Mouse (Mus musculus) gastrocnemius, postnatal 14 days (tissue): Measurements from ENCODE around the gene Cntfr. TPM values are rescaled to one million over a fixed set of nuclear protein-coding genes. Genes with fewer than 3 reads are reported as not detected.
"Not testable (repeated sequence)": the region's sequence is repeated elsewhere in the genome, so short reads cannot be mapped to it uniquely, and the experiment has no call there.

Experiments used
- DNase-seq: peaks from one replicate; pipeline ENCODE4 v3.0.0; 2021; ENCODE audit warnings: mixed read lengths
- intact Hi-C: fragments of 180-260 bp; cut with DNase I; formaldehyde crosslinking; loops from one replicate; pipeline ENCODE4 v1.15.1; 2025; ENCODE audit warnings: low total_unique reads
- long read RNA-seq, 2 experiments: library from polyadenylated mRNA; stranded (forward); transcript quantifications; one replicate each; pipeline ENCODE4 v2.0.0; 2021
- total RNA-seq, 2 experiments: library from RNA; stranded (reverse); gene quantifications; 2 replicates each; pipeline ENCODE4 v1.2.3; 2021

Cntfr gene
- total RNA-seq: 10 to 100 TPM; 15.3 to 38.0 TPM
- long read RNA-seq, experiment 1, partial matches to known transcripts: 1 of 6 reads
- long read RNA-seq, experiment 1, other reads (novel, unspliced or antisense): 3 of 6 reads
- long read RNA-seq, experiment 2, partial matches to known transcripts: 0 of 2 reads
- long read RNA-seq, experiment 2, other reads (novel, unspliced or antisense): 0 of 2 reads

DNA sequence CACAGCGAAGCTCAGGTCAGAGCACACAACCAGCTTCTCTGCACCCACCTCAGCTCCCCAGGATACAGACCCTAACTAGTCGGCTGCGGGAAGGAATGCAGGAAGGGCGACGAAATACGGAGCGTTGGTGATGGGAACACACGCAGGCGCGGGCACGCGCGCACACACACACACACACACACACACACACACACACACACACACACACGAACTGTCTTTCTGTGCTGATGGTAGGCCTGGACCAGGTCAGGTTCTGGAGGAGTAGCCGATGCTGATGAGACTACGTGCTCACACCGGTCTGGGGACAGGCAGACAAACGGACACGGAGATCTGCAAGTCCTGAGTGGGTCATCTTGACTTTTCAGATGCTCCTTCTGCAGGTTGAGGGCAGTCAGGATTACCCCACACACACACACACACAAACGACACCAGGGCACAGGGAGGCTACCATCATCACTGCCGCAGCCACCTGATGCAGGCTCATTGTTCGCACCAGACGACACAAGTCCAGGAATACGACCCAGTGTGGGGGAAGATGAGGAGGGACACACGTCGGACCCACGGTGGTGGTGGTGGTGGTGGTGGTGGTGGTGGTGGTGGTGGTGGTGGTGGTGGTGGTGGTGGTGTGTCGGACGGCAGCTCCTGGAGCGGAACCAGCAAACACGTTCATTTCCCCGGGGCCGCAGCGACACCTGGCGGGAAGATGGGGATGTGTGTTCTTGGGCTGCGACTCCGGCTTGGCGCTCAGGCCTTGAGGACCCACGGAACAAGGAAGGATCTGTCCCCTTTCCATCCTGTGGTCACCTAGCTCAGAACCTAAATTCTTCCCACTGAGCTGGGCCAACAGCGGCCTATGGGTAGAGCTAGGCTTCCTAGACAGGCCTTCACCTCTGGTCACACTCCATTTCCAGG, at the start of gene Cntfr:
TSS of gene Cntfr (minus strand) at position 160 of the 912 bp plus-strand sequence.
- intact Hi-C loops: not testable (repeated sequence)
- peak; percentile 85 for DNase-seq

DNA sequence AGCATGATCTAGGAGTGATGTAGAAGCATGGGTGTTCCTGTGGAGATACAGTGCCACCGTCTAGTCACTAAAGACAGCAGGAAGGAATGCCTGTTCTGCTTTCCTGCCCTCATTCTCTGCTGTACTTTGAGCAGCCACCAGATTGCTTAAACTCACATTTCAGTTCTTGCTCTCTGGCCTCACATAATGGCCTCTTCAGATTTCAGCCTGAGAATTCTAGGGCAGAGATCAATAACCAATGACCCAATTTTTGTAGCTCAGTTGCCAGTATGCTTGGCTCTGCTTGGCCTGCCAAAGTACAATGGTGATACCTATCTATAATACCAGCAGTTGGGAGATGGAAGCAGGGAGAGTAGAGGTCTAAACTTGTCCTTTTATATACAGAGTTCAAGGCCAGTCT, 48.1 kb upstream of the Cntfr start:
- no peak for DNase-seq
- intact Hi-C loops: no loop called here

DNA sequence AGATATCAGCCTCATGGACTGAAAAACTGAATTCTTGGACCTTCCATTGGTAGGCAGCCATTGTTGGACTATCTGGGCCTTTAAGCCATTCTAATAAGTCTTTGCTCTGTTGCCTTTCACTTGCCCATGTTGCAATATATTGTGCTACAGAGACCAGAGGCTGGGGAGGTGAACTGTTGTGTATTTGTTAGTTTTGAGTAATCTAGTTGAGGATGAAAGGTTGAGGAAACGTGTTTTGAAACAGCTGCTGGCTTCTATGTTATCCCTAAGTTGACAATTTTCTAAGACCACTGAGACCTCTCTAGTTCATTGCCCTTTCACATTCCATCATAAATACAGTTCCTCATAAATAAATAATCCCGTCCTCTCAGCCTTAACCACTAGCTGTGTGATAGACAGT, 47.2 kb upstream of the Cntfr start:
- intact Hi-C loops: no loop called here

DNA sequence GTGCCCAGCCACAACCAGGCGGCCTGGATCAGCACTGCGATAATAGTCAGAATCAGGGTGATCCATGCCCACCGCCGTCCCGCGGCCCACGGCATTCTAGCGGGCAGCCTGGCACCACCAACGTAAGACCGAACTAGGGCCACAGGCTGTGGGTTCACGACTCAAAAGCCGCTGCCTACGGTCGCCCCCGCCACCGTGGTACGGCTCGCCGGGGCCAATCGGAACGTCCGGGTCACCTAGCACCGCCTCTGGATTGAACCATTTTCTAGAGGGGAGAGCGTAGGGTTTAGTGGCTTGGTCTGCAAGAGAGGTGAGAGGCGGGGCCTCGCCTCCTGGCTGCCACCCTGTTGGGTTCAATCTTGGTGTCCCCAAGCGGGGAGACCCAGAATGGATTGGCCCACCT, 44.3 kb upstream of the Cntfr start:
- intact Hi-C loops: no loop called here
- DNase-seq: peak; percentile 90

More for the DNA sequence above, 47.2 kb upstream of the Cntfr start:
- no peak for DNase-seq

DNA sequence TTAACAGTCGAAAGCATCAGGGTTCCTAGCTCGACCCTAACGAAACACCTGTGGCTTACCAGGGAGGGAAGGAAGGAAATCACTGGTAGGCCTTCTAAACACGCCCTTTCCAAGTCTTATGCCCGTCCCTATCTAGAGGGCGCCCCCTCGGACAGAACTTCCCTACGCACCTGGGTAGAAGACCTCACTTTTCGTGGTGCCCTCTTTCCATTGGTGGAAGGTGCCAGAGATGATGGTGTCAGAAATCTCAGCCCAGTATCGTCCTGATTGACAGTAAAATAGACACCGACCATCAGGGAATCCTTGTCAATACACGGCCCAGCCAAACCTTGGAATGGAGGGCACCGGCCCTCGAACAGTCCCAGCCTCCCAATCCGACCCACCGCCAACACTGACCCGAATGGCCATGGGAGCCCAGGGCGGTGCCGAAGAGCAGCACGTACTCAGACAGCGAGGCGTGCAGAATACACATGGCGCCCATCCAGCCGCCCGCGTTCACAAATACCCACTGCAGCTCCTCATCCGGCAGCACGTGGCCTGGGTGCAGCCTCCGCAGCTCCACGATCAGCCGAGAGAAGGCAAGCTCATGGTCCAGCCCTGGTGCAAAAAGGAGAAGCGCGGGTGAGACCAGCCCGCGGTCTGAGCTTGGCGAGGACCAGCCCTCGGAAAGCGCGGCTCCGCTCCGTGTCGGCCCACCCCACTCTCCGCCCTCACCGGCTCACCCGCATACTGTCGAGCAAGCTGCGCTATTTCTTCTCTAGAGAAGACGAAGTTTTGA, 43.7 kb upstream of the Cntfr start:
- peak; percentile 64 for DNase-seq
- intact Hi-C loops: no loop called here

DNA sequence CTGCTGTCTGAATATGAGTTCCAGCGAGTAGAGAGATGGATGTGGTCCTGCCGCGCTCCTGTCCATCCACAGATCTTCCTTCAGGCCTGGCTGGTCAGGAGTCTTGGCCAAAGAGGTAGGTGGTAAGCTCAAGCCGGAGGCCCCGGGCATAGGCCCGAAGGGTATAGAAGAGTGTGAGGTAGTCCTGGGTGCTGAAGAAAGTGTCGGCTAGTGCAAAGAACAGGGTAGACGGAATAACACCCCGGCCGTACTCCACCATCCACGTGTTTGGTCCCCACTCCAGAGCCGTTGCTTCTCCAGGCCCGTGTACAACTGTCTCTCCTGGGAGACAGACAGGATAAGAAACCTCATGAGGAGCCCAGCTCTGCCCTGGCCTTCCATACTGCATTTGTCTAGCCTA, 42.4 kb upstream of the Cntfr start:
- intact Hi-C loops: no loop called here
- no peak for DNase-seq

DNA sequence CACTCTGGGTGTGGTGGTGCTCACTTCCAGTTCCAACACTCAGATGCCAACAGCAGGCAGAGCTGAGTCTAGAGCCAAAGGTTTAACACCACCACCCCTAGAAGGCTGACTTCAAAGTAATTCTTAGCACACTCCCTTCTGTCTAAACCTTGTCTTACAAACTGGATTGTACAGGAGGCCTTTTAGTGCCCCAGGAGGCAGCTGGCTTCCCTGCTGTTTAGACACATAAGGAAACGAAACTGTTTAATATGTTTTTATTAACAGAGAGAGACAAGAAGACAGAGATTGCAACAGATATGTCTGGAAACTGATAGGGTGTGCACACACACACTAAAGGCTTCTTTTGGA, 41.3 kb upstream of the Cntfr start:
- no peak for DNase-seq
- intact Hi-C loops: no loop called here

DNA sequence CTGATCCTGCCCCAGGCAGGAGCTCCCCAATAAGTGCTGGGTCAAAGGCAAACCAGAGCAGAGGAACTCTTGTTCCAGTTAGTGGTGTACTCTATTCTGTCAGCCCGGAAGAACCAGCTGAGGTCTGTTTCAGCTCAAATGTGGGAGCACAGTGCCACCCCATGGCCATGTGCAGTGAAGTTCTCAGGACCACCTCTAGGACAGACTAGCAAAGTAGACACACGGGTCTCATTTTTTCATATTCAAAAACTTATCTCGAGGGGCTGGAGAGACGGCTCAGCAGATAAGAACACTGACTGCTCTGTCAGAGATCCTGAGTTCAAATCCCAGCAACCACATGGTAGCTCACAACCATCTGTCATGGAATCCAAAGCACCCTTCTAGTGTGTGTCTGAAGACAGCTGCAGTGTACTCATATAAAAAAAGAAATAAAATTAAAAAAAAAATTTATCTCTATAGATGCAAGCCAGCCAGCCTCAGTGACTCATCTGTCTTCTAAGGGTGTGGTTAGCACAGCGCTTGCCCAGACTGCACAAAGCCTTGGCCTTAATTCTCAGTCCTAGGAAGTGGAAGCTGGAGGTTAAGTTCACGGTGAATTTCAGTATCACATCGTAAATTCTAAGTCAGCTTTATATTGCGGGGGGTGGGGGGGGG, 40.8 kb upstream of the Cntfr start:
- intact Hi-C loops: loop anchor here (2.0 kb wide), 1 partner anchor 21 kb away; no protein-coding TSS in a partner anchor
- peak; percentile 73 for DNase-seq

DNA sequence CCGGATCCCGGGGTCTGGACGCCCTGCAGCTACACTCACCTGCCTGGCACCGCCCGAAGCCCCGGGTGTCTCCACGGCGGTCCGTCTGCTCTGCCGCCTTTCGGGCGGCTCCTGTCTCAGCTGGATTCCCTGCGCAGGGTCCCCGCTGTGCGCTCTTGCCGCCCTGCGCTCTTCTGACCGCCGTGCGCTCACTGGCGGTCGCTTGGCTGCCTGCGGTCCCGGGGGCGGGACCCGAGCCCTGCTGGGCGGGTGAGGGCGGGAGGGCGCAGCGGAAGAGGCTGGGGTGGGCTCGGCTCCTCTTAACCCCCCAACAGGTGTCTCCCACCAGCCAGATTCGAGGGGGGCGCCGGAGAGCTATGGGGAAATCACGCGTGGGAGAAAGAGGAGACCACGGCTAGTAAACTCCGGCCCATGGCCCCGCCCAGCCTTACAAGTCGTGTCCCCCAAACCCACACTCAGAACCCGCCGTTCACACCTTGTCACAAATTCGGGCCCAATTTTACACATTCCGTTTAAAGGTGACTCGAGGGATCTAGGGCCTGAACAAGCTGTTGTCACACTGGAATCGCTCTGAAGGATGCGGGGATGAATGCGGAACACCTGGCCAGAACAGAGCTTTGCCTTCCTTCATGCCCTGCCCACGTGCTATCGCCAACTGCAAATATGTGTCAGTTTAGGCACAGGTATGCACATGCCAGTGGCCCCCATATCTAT, 34.3 kb upstream of the Cntfr start, which contains the start of gene Arid3c:
TSS of gene Arid3c (minus strand) at position 91 of the 714 bp plus-strand sequence.
- DNase-seq: no peak
- intact Hi-C loops: no loop called here

DNA sequence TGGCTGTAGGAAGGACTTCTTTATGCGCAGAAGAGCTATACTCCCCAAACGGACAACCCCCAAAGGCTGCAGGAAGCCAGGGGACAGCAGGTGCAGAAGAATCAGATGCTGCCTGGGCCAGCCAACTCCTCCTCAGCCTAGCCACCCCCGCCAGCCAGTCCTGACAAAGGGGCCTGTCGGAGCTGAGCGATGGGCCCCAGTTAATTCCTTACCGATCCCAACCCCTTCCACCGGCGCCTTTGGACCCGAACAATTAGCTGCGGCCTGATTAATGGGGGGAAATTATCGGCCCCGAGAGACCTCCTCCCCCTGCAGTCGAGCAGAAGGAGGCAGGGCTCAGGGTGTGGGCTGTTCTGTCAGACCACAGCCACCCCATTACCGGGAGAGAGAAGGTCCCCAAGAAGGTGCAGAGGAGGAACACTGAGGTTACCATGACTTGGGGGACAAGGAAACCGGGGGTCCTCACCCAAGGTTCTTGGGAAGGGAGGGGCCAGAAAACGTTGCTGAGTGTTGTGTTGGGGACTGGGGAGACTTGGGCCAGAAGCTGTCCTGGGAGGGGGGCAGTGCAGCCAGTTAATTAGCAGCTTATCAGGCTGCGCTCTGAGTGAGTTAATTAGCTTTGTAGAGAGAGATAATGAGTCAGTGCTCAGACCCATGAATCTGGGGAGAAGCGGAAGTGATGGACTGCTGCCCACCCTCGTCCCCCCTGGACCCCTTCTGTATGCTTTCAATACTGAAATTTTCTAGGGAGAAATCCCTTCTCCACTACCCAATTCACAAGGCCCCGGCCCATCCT, 30.1 kb upstream of the Cntfr start:
- intact Hi-C loops: no loop called here
- no peak for DNase-seq

DNA sequence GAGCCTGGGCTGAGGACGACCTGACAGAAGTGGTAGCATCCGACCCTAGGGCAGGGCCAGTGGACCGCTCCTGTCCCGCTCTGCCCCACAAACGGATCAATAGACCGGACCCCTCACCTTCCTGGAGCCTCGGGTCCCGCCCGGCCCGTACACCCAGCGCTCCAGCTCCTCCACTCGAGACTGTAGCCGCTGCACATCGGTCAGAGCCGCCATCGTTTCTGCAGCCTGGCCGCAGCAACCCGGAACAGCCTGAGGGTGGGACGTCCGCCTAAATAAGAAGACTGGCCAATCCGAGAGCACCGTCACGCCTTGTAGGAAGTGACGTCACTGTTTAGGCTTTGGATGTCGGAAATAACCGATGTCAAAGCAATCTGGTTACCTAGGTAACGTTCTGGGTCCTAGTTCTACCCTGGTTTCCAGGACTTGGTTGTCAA, 26.0 kb upstream of the Cntfr start, which contains the start of gene Dctn3:
TSS of gene Dctn3 (minus strand) at position 253 of the 434 bp plus-strand sequence.
- intact Hi-C loops: no loop called here
- DNase-seq: peak; percentile 83

DNA sequence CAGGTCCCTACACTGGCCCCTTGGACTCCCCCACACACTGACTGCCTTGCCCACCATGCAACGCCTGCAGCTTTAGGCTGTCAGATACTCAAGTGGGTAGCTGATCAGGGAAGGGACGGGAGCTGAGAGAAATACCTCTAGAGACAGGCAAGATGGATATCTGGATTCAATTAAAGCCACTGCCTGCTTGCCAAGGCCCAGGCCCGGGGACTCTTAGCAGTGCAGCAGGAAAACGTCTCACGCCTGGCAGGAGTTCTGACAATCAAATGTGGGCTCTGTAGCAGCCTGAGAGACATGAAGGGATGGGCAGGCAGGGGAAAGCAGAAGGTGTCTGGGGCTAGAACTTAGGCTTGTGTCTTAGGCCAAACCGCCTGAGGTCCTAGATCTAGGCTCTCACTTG, 19.9 kb upstream of the Cntfr start:
- no peak for DNase-seq
- intact Hi-C loops: loop anchor here (2.0 kb wide), 1 partner anchor 20 kb away; no protein-coding TSS in a partner anchor

DNA sequence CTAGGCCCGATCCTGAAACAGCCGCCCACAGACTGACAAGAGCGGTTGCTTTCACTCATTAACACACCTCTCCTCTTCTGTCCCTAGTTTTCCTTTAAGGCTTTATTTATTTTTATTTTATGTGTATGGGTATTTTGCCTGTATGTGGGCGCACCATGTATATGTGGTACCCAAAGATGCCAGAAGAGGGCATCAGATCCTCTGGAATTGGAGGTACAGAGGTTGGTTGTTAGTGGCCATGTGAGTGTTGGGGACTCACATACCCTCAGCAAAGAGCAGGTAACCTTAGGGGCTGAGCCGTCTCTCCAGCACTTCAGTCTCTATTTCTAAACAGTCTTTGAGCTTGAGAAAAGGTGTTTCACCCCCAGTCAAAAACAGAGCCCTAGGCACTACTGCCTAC, 18.7 kb upstream of the Cntfr start:
- intact Hi-C loops: no loop called here
- no peak for DNase-seq

DNA sequence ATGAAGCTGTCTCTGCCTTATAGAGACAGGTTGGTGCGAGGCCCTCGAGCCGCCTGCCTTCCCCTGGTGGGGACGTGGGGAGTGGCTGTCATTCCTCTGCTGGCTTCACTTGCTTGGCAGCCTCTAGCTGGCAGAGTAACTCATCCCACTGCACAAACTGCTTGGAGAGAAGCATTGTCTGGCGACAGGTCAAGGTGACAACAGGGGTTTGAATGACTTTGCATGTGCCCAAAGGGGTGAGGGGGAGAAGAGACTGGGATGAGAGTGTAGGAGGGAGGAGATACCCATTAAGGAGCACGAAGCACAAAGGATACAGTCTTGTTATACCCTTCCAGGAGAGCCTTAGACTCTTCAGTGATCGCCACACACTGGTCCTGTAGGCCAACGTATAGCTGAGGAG, 18.2 kb upstream of the Cntfr start:
- DNase-seq: no peak
- intact Hi-C loops: no loop called here

DNA sequence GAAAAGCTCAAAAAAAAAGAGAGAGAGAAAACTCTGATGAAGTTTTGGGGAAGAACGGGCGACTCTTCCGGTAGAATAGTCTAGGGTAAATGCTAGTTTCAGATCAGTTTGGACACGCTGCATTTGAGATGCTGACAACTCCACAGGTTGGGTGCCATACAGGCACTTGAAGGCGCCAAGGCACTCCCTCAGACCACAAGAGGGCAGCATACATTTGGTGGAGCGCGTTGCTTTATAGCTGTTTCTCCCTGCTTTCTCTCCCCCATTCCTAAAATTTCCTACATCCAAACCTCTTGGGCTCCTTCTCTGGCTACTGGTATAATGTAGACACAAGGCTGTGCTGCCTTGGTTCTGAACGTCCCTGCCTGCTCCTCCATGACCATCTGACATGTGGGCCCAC, 17.4 kb upstream of the Cntfr start:
- intact Hi-C loops: no loop called here
- DNase-seq: peak; percentile 59

DNA sequence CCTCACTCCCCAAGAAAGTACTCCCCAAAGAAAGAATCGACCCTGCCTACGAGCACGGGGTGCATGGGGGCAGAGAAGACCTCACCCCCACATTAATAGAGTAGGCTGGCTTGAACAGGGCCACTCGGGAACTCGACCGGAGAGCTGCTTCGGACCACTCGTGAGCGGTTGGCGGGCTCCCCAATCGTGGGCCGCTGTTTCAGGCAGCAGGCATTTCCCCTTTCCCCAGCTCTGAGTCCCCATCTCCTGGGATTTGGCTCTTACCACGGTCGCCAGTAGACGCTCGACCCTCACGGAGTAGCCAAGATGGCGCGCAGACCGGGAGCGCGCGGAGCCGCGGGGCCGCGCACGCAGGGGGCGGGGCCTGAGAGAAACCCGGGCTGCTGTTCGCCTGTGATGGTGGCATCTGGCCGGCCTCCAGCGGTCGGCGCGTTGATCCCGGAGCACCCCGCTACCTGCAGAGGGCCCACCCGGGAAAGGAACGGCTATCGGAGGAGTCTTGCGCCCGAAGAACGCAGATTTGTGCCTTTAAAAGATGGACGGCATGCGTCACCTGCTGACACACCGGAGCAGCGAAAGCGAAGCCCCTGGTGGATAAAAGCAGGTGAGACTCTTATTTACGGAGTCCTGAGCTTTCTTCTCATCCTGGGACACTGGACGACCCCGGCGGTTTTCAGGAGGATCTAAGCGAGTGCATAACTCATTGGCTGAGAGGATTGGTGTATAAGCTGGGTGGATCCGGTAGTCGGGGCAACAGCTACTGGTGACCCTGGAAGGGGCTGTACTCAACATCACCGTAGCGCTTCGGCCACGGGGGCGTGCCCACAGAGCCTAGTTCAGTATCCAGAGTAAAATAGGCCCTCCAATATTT, 16.5 kb upstream of the Cntfr start, which contains the start of gene Rpp25l:
TSS of gene Rpp25l (minus strand) at position 338 of the 871 bp plus-strand sequence.
- intact Hi-C loops: no loop called here
- peak; percentile 80 for DNase-seq
